Mouse (Mus musculus) forebrain, postnatal 0 days (tissue): ENCODE data around the gene Trpm6. TPM values are rescaled to one million over a fixed set of nuclear protein-coding genes. Genes with fewer than 3 reads are reported as not detected.

Experiments
- ATAC-seq: fragments of 200-750 bp; cut with Nextera tagmentation; 2 replicates; pipeline ENCODE4 v1.8.0; 2017; ENCODE audit warnings: mild to moderate bottlenecking, moderate library complexity
- DNase-seq: peaks from one replicate; pipeline ENCODE4 v3.0.0-alpha.2; 2015
- H3K27ac ChIP-seq: fragments of 300-500 bp; sonication (generic); 2 replicates; pipeline ENCODE4 v1.5.1; 2014; ENCODE audit warnings: low read depth, mild to moderate bottlenecking, antibody characterized with exemption, low read length, moderate library complexity, mixed read lengths
- H3K27me3 ChIP-seq: fragments of 300-500 bp; sonication (generic); 2 replicates; pipeline ENCODE4 v1.6.1; 2014; ENCODE audit warnings: mild to moderate bottlenecking, low read length, mixed read lengths; ENCODE audit not compliant: insufficient read depth
- H3K36me3 ChIP-seq: fragments of 300-500 bp; sonication (generic); 2 replicates; pipeline ENCODE4 v1.6.1; 2014; ENCODE audit warnings: mild to moderate bottlenecking, moderate library complexity; ENCODE audit not compliant: insufficient read depth
- H3K4me1 ChIP-seq: fragments of 300-500 bp; sonication (generic); 2 replicates; pipeline ENCODE4 v1.6.1; 2014; ENCODE audit warnings: antibody characterized with exemption; ENCODE audit not compliant: insufficient read depth
- H3K4me2 ChIP-seq: fragments of 300-500 bp; sonication (generic); 2 replicates; pipeline ENCODE4 v1.6.1; 2014; ENCODE audit warnings: low read depth, mild to moderate bottlenecking, moderate library complexity
- H3K4me3 ChIP-seq: fragments of 300-500 bp; sonication (generic); 2 replicates; pipeline ENCODE4 v1.5.1; 2014; ENCODE audit warnings: low read depth, low read length, mixed read lengths
- H3K9ac ChIP-seq: fragments of 300-500 bp; sonication (generic); 2 replicates; pipeline ENCODE4 v1.6.1; 2014; ENCODE audit warnings: mild to moderate bottlenecking
- H3K9me3 ChIP-seq: fragments of 300-500 bp; sonication (generic); 2 replicates; pipeline ENCODE4 v1.6.1; 2016; ENCODE audit warnings: low read length
- CTCF ChIP-seq: sonication (generic); IDR thresholded peaks from 2 replicates; pipeline ENCODE4 v1.5.1; 2016; ENCODE audit warnings: antibody characterized with exemption, control low read depth, low read depth
- WGBS: fragments of 180-500 bp; shearing (Covaris S2); extraction: QIAGEN DNeasy Blood & Tissue Kit; methylation state at CpG from one replicate; pipeline ENCODE4 v1.1.7; 2014; 5-methylcytosine and 5-hydroxymethylcytosine counted together
- polyA plus RNA-seq: library from polyadenylated mRNA; unstranded; fragments of >200 nt; fragmentation: Nextera tagmentation; extraction: Ambion mirVana; gene quantifications from 2 replicates; pipeline ENCODE4 v1.2.1, GENCODE M21; 2015
- total RNA-seq: library from RNA; depleted of rRNA; stranded (reverse); fragments of >200 nt; gene quantifications from 2 replicates; pipeline ENCODE4 v1.2.3, GENCODE M21; 2014

The Trpm6 gene
- total and polyA plus RNA-seq, 2 experiments from 2014 or later = 0.27 to 0.29 TPM

- Histone ChIP-seq H3K36me3 (no peaks in the 10 kb centered on the region), H3K9ac (no peak overlapping the region), H3K4me2 (no peak overlapping the region), H3K27me3 (no peaks in the 10 kb centered on the region), H3K4me1 (no peaks in the 10 kb centered on the region), H3K4me3 (no peak overlapping the region), H3K9me3 (no peaks in the 10 kb centered on the region), H3K27ac (no peak overlapping the region)
- TF ChIP-seq CTCF = no peak
- 69% methylated on average over 1 of the region's 1 CpGs for WGBS
- ATAC-seq = no peak
- DNase-seq = no peak
These were observed 21.3 kb downstream of the Trpm6 start for GRCm38 (mm10) chr19:18771048-18771447.

GRCm38 (mm10) chr19:18771561-18771960 is 21.8 kb downstream of the Trpm6 start:
- no peak for ATAC-seq
- WGBS = 81% methylated on average over 1 of the region's 1 CpGs
- TF ChIP-seq CTCF = no peak
- Histone ChIP-seq H3K4me3 (no peak overlapping the region), H3K27me3 (no peaks in the 10 kb centered on the region), H3K27ac (no peak overlapping the region), H3K36me3 (no peaks in the 10 kb centered on the region), H3K4me2 (no peak overlapping the region), H3K9me3 (no peaks in the 10 kb centered on the region), H3K9ac (no peak overlapping the region), H3K4me1 (no peaks in the 10 kb centered on the region)
- no peak for DNase-seq

- Histone ChIP-seq H3K27ac (no peak overlapping the region), H3K9ac (no peak overlapping the region), H3K4me2 (no peak overlapping the region), H3K36me3 (no peaks in the 10 kb centered on the region), H3K4me3 (no peak overlapping the region), H3K27me3 (no peaks in the 10 kb centered on the region), H3K9me3 (no peaks in the 10 kb centered on the region), H3K4me1 (no peaks in the 10 kb centered on the region)
- WGBS = 90% methylated on average over 5 of the region's 5 CpGs
- TF ChIP-seq CTCF = no peak
- ATAC-seq = no peak
- DNase-seq = no peak
These were observed 23.2 kb downstream of the Trpm6 start for GRCm38 (mm10) chr19:18772888-18773488.

DNA sequence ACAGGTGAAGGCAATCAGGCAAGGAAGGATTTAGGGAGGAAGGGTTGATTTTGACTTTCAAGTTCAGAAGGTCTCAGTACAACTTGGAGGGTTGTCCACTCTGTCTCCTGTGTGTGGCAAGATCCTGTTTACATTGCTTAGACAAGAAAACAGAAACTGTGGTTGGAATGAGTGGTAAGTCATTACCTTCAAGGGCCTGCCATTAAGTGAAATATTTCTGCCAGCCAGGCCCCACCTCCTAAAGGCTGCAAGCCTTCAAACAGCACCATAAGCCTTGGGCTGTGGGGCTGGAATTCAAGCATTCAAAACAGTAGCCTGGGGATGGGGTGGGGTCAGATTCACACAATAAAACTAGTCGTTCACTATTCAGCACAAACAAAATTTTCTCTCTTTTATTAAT is 24.3 kb downstream of the Trpm6 start:
- TF ChIP-seq CTCF = no peak
- Histone ChIP-seq H3K4me3 (no peak overlapping the region), H3K27me3 (no peaks in the 10 kb centered on the region), H3K4me1 (no peaks in the 10 kb centered on the region), H3K4me2 (no peak overlapping the region), H3K9ac (no peak overlapping the region), H3K27ac (no peak overlapping the region), H3K36me3 (no peaks in the 10 kb centered on the region), H3K9me3 (no peaks in the 10 kb centered on the region)
- ATAC-seq (no peak), DNase-seq (no peak)
- WGBS = 77% methylated on average over 1 of the region's 1 CpGs

DNA sequence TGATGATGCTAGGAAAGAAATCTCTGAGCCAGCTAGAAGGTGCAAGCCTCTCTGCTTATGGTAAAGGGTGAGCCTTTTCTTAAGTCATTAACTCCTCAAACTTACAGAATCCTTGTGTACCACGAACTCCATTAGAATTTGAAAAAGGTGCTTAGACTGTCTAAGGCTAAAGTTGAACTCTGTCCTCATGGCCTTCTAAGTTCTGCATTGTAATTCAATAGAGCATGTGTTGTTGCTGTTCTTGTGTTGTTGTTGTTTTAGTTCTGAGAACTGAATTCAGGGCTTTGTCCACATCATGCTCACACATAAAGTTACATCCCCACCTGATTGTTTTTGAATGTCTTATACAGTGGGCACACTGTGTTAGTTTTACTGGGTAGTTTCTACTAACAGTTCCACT is 49.9 kb downstream of the Trpm6 start:
- ATAC-seq = no peak
- no peak for DNase-seq
- Histone ChIP-seq H3K4me2 (no peak overlapping the region), H3K9ac (no peak overlapping the region), H3K4me1 (no peaks in the 10 kb centered on the region), H3K27ac (no peak overlapping the region), H3K36me3 (no peaks in the 10 kb centered on the region), H3K9me3 (no peaks in the 10 kb centered on the region), H3K27me3 (no peaks in the 10 kb centered on the region), H3K4me3 (no peak overlapping the region)
- 76% methylated on average over 1 of the region's 1 CpGs for WGBS
- no peak for TF ChIP-seq CTCF

DNA sequence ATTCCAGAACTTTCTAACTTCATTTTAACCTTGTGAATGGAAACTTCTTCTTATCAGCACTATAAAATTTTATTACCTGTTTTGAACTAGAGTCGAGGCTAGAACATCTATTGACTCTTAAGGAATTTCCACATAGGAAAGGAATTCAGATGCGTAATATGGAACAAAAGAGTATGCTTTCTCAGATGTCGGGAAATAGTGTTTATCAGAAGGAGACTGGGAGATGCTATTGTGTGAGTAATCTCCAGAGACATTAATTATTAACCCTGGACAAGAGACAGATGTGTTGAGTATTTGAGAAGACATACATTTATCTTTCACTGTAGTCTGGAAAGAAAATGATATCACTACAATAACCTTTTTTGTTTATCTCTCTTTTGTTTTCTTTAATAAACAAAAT is 61.5 kb downstream of the Trpm6 start:
- 88% methylated on average over 3 of the region's 3 CpGs for WGBS
- H3K4me2 ChIP-seq = no peak overlapping the region
- TF ChIP-seq CTCF = no peak
- ATAC-seq (no peak), DNase-seq (no peak)
- H3K36me3 ChIP-seq = no peaks in the 10 kb centered on the region
- no peaks in the 10 kb centered on the region for H3K4me1 ChIP-seq
- H3K9me3 ChIP-seq = no peaks in the 10 kb centered on the region
- H3K9ac ChIP-seq = no peak overlapping the region
- no peak overlapping the region for H3K4me3 ChIP-seq
- H3K27me3 ChIP-seq = no peaks in the 10 kb centered on the region
- H3K27ac ChIP-seq = no peak overlapping the region

GRCm38 (mm10) chr19:18815170-18815569 is 65.4 kb downstream of the Trpm6 start:
- DNase-seq (no peak), ATAC-seq (no peak)
- H3K4me3 ChIP-seq = no peak overlapping the region
- no peaks in the 10 kb centered on the region for H3K9me3 ChIP-seq
- WGBS = 85% methylated on average over 13 of the region's 13 CpGs
- H3K36me3 ChIP-seq = no peaks in the 10 kb centered on the region
- H3K9ac ChIP-seq = no peak overlapping the region
- no peak for TF ChIP-seq CTCF
- no peak overlapping the region for H3K27ac ChIP-seq
- no peaks in the 10 kb centered on the region for H3K27me3 ChIP-seq
- no peak overlapping the region for H3K4me2 ChIP-seq
- H3K4me1 ChIP-seq = no peaks in the 10 kb centered on the region
